Mouse (Mus musculus) embryonic fibroblast, embryonic 13.5 days (primary cell): Measurements from ENCODE around the gene Sdk1. TPM values are rescaled to one million over a fixed set of nuclear protein-coding genes. Genes with fewer than 3 reads are reported as not detected.

Experiments
- H3K27ac ChIP-seq: 2 replicates; pipeline ENCODE4 v1.5.1; 2012; ENCODE audit warnings: low read length, control low read depth, inconsistent platforms; ENCODE audit not compliant: insufficient read depth
- H3K4me1 ChIP-seq: 2 replicates; pipeline ENCODE4 v1.6.1; 2011; ENCODE audit warnings: low read length; ENCODE audit not compliant: control insufficient read depth, insufficient read depth
- H3K4me3 ChIP-seq: 2 replicates; pipeline ENCODE4 v1.5.1; 2011; ENCODE audit warnings: mild to moderate bottlenecking, control low read depth, low read length; ENCODE audit not compliant: insufficient read depth
- CTCF ChIP-seq: IDR thresholded peaks from 2 replicates; pipeline ENCODE4 v1.5.1; 2011; ENCODE audit warnings: mild to moderate bottlenecking, control low read depth, low read length, moderate library complexity, borderline replicate concordance; ENCODE audit not compliant: insufficient read depth
- POLR2A ChIP-seq: IDR thresholded peaks from 2 replicates; pipeline ENCODE4 v1.6.1; 2011; ENCODE audit warnings: low read depth, mild to moderate bottlenecking, control low read depth, low read length, moderate library complexity
- polyA plus RNA-seq: library from polyadenylated mRNA; stranded (reverse); fragments of >200 nt; gene quantifications from 2 replicates; pipeline ENCODE4 v1.2.4, GENCODE M21; 2011; ENCODE audit warnings: low read depth; ENCODE audit not compliant: missing spikeins, insufficient read length

Gene Sdk1
- polyA plus RNA-seq, 1 experiment: 6.7 TPM

GRCm38 (mm10) chr5:142178164-142178563, 936.9 kb downstream of the Sdk1 start:
- Histone ChIP-seq H3K27ac (no peak overlapping the region), H3K4me1 (no peaks in the 10 kb centered on the region), H3K4me3 (no peak overlapping the region)
- TF ChIP-seq CTCF: no peak
- TF ChIP-seq POLR2A: no peak

- no peak overlapping the region for H3K4me3 ChIP-seq
- TF ChIP-seq POLR2A: no peak
- TF ChIP-seq CTCF: no peak
- no peak overlapping the region for H3K27ac ChIP-seq
- H3K4me1 ChIP-seq: no peaks in the 10 kb centered on the region
Observed at GRCm38 (mm10) chr5:142179304-142179703, 938.0 kb downstream of the Sdk1 start.

GRCm38 (mm10) chr5:142181862-142182261, 940.6 kb downstream of the Sdk1 start:
- no peak overlapping the region for H3K4me3 ChIP-seq
- no peak for TF ChIP-seq POLR2A
- no peak for TF ChIP-seq CTCF
- no peak overlapping the region for H3K27ac ChIP-seq

GRCm38 (mm10) chr5:142188765-142189164, 947.5 kb downstream of the Sdk1 start:
- TF ChIP-seq CTCF (no peak), POLR2A (no peak)
- no peak overlapping the region for H3K27ac ChIP-seq
- H3K4me1 ChIP-seq: no peaks in the 10 kb centered on the region
- no peak overlapping the region for H3K4me3 ChIP-seq

More at GRCm38 (mm10) chr5:142181862-142182261, 940.6 kb downstream of the Sdk1 start:
- H3K4me1 ChIP-seq: no peaks in the 10 kb centered on the region

GRCm38 (mm10) chr5:142209911-142210310, 968.6 kb downstream of the Sdk1 start:
- H3K27ac ChIP-seq: no peak overlapping the region
- no peak for TF ChIP-seq CTCF
- no peak for TF ChIP-seq POLR2A
- H3K4me3 ChIP-seq: no peak overlapping the region
- no peaks in the 10 kb centered on the region for H3K4me1 ChIP-seq

- TF ChIP-seq POLR2A (no peak), CTCF (no peak)
- Histone ChIP-seq H3K4me3 (no peak overlapping the region), H3K4me1 (no peaks in the 10 kb centered on the region), H3K27ac (no peak overlapping the region)
Observed at GRCm38 (mm10) chr5:142212252-142212651, 971.0 kb downstream of the Sdk1 start.

- TF ChIP-seq CTCF (no peak), POLR2A (no peak)
- H3K27ac ChIP-seq: no peak overlapping the region
- no peak overlapping the region for H3K4me3 ChIP-seq
- no peaks in the 10 kb centered on the region for H3K4me1 ChIP-seq
Observed at GRCm38 (mm10) chr5:142215981-142216380, 974.7 kb downstream of the Sdk1 start.

- H3K27ac ChIP-seq: no peak overlapping the region
- TF ChIP-seq CTCF: no peak
- no peak overlapping the region for H3K4me3 ChIP-seq
- no peaks in the 10 kb centered on the region for H3K4me1 ChIP-seq
Observed at GRCm38 (mm10) chr5:142220851-142221503, 979.7 kb downstream of the Sdk1 start.

- H3K4me3 ChIP-seq: no peak overlapping the region
- no peaks in the 10 kb centered on the region for H3K4me1 ChIP-seq
- no peak overlapping the region for H3K27ac ChIP-seq
- TF ChIP-seq CTCF: no peak
- TF ChIP-seq POLR2A: no peak
Observed at GRCm38 (mm10) chr5:142228957-142229810, 987.9 kb downstream of the Sdk1 start.

- Histone ChIP-seq H3K27ac (no peak overlapping the region), H3K4me1 (no peaks in the 10 kb centered on the region), H3K4me3 (no peak overlapping the region)
- TF ChIP-seq CTCF: no peak
- TF ChIP-seq POLR2A: no peak
Observed at GRCm38 (mm10) chr5:142229811-142230205, 988.5 kb downstream of the Sdk1 start.
